17 mouse cellular contexts compared by ENCODE assay signal in the genomic region with DNA sequence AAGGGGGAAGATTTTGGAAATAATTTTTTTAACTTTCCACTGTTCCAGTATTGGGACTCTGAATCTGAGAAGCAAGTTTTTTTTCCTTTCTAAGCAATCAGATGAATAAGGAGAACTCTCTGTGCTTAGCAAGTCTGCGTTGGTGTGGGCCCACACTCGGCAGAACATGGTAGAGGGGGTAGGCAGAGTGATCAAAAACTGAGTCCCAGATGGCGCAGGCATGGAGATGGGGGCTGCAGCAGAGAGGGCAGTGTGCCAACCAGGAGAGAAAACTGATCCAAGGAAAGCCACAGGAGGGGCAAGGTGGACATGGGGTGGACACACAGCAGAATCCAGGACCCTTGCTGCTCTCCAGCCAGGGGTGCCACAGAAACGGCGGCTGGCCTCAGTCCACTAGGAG. TPM values are rescaled to one million over a fixed set of nuclear protein-coding genes. Genes with fewer than 3 reads are reported as not detected.
A peak's percentile ranks its signal among the peaks of the same experiment; 100 is the strongest.
DNase-seq lines count a peak whose midpoint lies in the region; ATAC-seq lines count a peak whose summit lies in the region.
"Had no signal": no experiment of that assay in that cellular context is flagged by ENCODE, and none has a peak within 500 bp of the region (broad histone marks: within the 10 kb centered on the region; RNA-seq: fewer than 3 reads in every experiment).

No protein-coding gene starts in this region.

- peak; percentile 55 for DNase-seq in testis, postnatal 10 days (ENCODE audit: low spot score)
- no peak for DNase-seq in testis, postnatal 14 days (ENCODE audit: low spot score)
- peak; percentile 42 to 48 for DNase-seq in layer of hippocampus, postnatal 10 days (ENCODE audit: low spot score in 2 of 2)
- DNase-seq in liver, result no peak
- DNase-seq in midbrain, embryonic 10.5 days (ENCODE audit: low spot score), result no peak
- DNase-seq: adrenal gland, postnatal 10 days; cerebellum, adult 9-11 months; kidney, adult 9 months; lung, adult 2 months; lung, postnatal 4 days had no signal

- no peak overlapping the region for H3K9ac ChIP-seq in forebrain, embryonic 12.5 days
- H3K9ac ChIP-seq: limb, embryonic 15.5 days; neural tube, embryonic 12.5 days had no signal

- ATAC-seq in activated CD4-positive, CD25-positive, alpha-beta regulatory T cell, adult 4 months, result no peak
- ATAC-seq in forebrain, embryonic 12.5 days (ENCODE audit: low FRiP score), result no peak

- no peaks in the 10 kb centered on the region for H3K36me3 ChIP-seq in macrophage (ENCODE audit: inconsistent target)
- no peaks in the 10 kb centered on the region for H3K36me3 ChIP-seq in midbrain, embryonic 10.5 days
- H3K36me3 ChIP-seq in forebrain, embryonic 12.5 days (replicated peaks), result no peaks in the 10 kb centered on the region
- H3K36me3 ChIP-seq: G1E; hindbrain, embryonic 10.5 days; limb, embryonic 15.5 days; neural tube, embryonic 12.5 days had no signal

- 87% methylated on average over 5 of the region's 5 CpGs for WGBS in macrophage (ENCODE audit: missing documents)
- WGBS in midbrain, embryonic 10.5 days, result 85% methylated on average over 5 of the region's 5 CpGs
- WGBS in forebrain, embryonic 12.5 days, result 92% methylated on average over 5 of the region's 5 CpGs

- no peaks in the 10 kb centered on the region for H3K79me2 ChIP-seq in macrophage (ENCODE audit: inconsistent target)

- no peak overlapping the region for H3K4me3 ChIP-seq in macrophage (ENCODE audit: inconsistent target)
- H3K4me3 ChIP-seq in midbrain, embryonic 10.5 days, result no peak overlapping the region
- H3K4me3 ChIP-seq in forebrain, embryonic 12.5 days (replicated peaks), result no peak overlapping the region
- H3K4me3 ChIP-seq: hindbrain, embryonic 10.5 days; limb, embryonic 15.5 days; neural tube, embryonic 12.5 days had no signal

- H3K4me2 ChIP-seq in forebrain, embryonic 12.5 days, result no peak overlapping the region
- H3K4me2 ChIP-seq: limb, embryonic 15.5 days; neural tube, embryonic 12.5 days had no signal

- H3K4me1 ChIP-seq in midbrain, embryonic 10.5 days, result no peaks in the 10 kb centered on the region
- H3K4me1 ChIP-seq in forebrain, embryonic 12.5 days, result no peaks in the 10 kb centered on the region
- H3K4me1 ChIP-seq: hindbrain, embryonic 10.5 days; limb, embryonic 15.5 days; neural tube, embryonic 12.5 days had no signal

- 0 out of 2 replicates have a peak, but pooled peaks cover 2% of the 10 kb centered on the region for H3K9me3 ChIP-seq in midbrain, embryonic 10.5 days (replicated peaks)
- H3K9me3 ChIP-seq in forebrain, embryonic 12.5 days, result no peaks in the 10 kb centered on the region
- H3K9me3 ChIP-seq: G1E; hindbrain, embryonic 10.5 days; limb, embryonic 15.5 days; neural tube, embryonic 12.5 days had no signal

- peak overlapping the region; percentile 69 for H3K27ac ChIP-seq in macrophage
- H3K27ac ChIP-seq in midbrain, embryonic 10.5 days (replicated peaks), result no peak overlapping the region
- no peak overlapping the region for H3K27ac ChIP-seq in forebrain, embryonic 12.5 days
- H3K27ac ChIP-seq: hindbrain, embryonic 10.5 days; limb, embryonic 15.5 days; neural tube, embryonic 12.5 days had no signal

- no peaks in the 10 kb centered on the region for H3K27me3 ChIP-seq in midbrain, embryonic 10.5 days (ENCODE audit: low read depth, poor library complexity, severe bottlenecking)
- no peaks in the 10 kb centered on the region for H3K27me3 ChIP-seq in forebrain, embryonic 12.5 days
- H3K27me3 ChIP-seq: limb, embryonic 15.5 days; neural tube, embryonic 12.5 days had no signal

RNA-seq across cellular contexts. Expression of gene Adcy9, which starts 36.1 kb away (rescaled TPM):
- 10 to 100 TPM; 48.7 to 51.6 TPM for total RNA-seq in layer of hippocampus, postnatal 10 days (2021)
- 10 to 100 TPM in 22 of 26 experiments, 1 to 10 TPM in 4; 6.6 to 88.2 (median 34.3) TPM for total RNA-seq in macrophage (2018; cell fraction: chromatin; rRNA removed)
- total RNA-seq in macrophage (2018; cell fraction: cytosol; rRNA removed), result 10 to 100 TPM in 14 of 26 experiments, 1 to 10 TPM in 12; 4.7 to 24.2 (median 11.1) TPM
- 10 to 100 TPM in 25 of 26 experiments, 1 to 10 TPM in 1; 9.3 to 63.6 (median 20.5) TPM for total RNA-seq in macrophage (2018; cell fraction: nucleus; rRNA removed)
- polyA plus RNA-seq in macrophage (2018), result 10.4 to 11.9 TPM (median 11.0 TPM) in 3 replicates
- polyA plus RNA-seq in activated CD4-positive, CD25-positive, alpha-beta regulatory T cell, adult 4 months (2017; shearing (Covaris generic)), result under 1 TPM; 0.36 to 0.40 TPM
- 0.56 and 0.92 TPM in 2 replicates for polyA plus RNA-seq in midbrain, embryonic 10.5 days (2016; fragmentation: Nextera tagmentation; extraction: Ambion mirVana)
- 1.4 and 1.8 TPM in 2 replicates for polyA plus RNA-seq in forebrain, embryonic 12.5 days (2016; fragmentation: Nextera tagmentation; extraction: Ambion mirVana)

Comparison
In these comparisons a context has a peak if more than half of its experiments do, and no peak if none do; other contexts are left out.
1. DNase-seq: peak in testis, postnatal 10 days (single experiment) and layer of hippocampus, postnatal 10 days (2 of 2); none in testis, postnatal 14 days (single experiment), liver (single experiment) and midbrain, embryonic 10.5 days (single experiment).